Mouse (Mus musculus): ENCODE results near the gene Iqschfp.

Iqschfp gene

DNA sequence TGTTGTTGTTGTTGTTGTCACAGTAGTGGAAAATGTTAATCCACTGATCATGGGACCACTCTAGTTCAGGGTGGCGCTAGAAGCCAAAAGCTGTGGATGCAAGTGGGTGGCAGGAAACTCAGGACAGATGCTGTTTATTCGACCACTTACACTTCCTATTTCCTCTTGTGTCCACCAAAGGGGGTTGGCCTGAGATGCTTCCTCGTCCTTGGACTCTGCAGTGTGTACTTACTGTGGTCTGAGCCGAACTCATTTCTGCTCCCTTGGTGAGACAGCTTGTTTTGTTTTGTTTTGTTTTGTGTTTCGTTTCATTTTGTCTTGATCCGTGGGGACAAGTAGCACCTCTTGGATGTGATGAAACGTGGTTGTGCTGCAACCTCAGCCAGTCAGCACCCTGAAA lies 750.9 kb downstream of the Iqschfp start:
- no peak for DNase-seq (ENCODE audit: low spot score)

DNA sequence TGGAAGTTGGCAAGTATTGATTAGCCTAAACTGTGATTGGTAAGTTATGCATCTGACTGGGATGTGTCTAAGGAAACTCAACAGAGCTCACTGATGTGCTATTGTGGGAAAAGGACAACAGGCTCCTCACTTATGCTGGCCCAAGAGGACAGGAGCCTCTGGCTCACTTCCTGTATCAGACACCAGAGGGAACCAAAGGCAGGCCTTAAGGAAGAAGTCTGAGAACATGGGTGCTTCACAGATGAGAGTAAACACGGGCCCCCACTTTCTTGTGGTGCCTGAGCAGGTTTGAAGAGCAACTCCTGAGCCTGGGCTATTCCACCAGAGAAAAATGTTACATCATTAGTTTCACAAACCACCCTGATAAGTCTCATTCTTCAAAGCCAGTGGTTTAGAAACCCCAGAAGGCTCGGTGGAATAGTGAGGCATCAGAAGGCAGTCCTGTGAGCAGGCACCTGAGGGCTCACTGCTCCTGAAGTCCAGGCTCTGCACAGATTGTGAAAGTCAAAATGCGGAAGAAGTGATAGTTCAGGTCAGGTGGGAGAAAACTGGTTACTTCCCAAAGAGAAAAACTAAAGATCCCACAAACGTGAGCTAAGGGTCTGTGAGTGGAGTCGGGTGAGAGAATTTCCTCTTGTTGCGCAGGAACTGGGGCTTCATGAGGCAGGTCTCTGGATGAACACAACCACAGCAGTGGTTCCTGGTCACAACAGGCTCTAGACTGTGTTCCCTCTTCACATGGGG lies 754.5 kb downstream of the Iqschfp start:
- DNase-seq (ENCODE audit: low spot score), result no peak

DNA sequence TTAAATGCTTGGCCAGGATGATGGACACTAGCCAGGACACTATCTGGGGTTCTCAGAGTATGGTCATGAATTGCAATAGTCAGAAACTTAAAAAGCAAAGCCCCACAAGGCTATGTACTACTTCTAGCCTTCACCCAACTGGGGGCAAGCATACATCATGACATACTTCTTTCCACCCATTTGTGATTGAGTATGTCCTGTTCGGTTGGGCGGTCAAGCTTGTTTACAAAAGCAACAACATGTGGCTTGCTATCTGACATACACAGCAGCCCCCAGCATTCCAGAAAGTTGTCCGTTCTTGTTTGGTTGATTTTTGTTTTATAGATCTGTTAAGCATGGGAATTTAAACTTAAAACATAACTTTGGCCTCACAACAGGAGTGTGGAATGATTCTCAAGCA lies 755.2 kb downstream of the Iqschfp start:
- no peak for DNase-seq (ENCODE audit: low spot score)

DNA sequence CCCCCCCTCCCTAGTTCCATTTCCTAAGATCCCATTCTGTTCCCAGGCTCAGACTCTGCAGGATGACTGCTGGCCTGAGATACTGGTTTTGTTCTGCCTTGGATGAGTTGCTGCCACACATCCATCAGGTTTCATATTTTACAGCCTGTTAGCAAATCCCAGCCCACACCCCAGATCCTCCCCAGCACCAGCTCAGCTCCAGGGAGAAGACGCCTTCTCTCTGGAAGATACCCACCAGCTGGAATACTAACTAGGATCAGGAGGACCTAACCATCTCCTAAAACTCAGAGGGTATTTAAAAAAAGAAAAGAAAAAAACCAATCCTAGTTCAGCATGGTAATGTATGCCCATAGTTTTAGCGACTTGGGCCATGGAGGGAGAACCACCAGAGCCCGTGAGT lies 758.2 kb downstream of the Iqschfp start:
- no peak for DNase-seq (ENCODE audit: low spot score)

DNA sequence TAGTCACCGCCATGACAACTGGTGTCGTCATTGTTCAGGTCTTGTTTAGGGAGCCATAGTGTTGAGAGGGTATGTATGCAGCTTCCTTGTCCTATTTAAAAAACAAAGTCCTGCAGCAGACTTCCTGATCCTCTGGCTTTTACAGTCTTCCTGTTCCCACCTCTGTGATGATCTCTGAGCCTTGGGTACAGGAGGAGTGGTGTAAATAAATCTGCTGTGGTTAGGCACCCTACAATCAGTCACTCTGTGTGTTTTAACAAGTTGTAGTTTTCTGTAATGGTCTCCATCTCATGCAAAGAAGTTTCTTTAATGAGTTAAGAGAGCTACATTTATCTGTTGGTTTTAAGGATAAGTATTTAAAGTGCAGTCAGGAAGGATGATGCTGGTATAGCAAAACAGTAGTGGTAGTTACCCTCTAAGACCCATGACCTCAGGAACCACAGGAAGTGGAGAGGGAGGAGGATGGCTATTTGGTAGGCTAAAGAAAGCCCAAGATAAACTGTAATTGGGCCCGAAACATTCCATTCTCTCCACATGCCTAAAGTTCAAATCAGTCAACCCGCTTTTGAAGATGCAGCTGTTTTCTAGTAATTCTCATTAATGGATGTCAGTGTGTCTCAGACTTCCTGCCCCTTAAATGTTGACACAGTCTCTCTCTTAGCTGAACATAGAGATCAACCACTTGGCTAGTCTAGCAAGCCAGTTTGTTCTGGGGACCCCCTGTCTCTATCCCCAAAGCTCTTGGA lies 764.7 kb downstream of the Iqschfp start:
- no peak for DNase-seq (ENCODE audit: low spot score)

DNA sequence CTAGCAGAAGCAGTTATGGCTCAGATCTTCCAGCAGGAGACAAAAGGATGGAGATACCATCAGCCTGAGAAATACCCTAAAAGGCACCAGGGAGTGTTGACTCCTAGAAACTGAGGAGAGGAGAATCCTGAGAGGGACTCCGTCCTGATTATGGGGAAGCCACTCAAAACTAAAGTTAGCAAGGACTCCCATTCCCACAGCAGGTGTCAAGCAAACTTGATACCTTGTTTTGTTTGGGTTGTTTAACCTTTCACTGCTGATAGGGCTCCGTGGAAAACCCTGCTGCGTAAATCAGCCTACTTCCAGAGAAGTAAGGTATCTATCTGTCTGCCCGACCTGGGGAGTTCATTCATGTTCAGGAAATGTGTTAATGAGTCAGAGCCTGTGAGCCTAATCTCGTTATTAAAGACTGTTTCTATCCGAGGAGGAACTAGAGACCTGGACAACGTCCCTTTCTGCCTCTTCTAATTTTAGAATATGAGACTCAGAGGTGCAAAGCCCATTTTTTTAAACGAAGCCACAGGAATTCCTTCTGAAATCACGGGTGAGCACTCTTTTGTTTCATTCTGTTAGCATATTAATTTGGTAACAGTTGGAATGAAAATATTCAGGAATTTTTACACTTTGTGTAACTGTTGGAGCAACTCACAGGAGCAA lies 765.7 kb downstream of the Iqschfp start:
- no peak for DNase-seq (ENCODE audit: low spot score)

DNA sequence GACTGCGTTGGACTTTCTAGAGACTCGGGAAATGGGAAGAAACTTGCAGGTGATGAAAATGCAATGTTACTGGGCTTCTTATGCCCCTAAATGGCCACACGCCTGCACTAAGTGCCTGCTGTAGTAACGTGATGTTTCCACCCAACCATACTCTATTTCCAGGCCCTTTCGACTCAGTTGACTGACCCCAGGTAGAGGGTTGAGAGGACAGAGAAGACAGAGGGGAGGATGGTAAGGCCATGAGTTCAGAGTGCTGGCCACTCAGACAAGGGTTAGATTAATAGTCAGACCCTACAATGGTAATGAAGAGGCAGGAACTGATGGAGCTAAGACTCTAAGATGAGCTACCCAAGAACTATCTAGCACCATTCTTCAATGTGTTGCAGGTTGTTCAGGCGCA lies 768.0 kb downstream of the Iqschfp start:
- no peak for DNase-seq (ENCODE audit: low spot score)

DNA sequence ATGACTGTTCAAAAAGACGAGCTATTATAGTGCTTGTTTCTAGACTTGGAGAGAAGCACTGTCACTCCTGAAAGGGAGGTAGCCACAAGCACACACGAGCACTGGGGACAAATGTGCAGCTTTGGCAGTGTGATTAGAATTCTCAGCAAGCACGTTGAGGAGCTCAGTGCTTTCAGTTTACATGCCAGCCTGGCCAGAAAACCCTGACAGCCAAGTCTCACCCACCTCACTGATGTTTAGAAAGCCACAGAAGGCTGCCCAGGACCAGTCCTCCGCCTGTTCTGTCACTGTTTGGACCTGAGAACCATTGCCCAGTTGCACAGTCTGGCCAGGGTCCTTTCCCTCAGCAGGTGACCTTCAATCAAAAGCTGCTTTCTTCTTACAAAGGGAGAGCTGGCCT lies 768.5 kb downstream of the Iqschfp start:
- no peak for DNase-seq (ENCODE audit: low spot score)

DNA sequence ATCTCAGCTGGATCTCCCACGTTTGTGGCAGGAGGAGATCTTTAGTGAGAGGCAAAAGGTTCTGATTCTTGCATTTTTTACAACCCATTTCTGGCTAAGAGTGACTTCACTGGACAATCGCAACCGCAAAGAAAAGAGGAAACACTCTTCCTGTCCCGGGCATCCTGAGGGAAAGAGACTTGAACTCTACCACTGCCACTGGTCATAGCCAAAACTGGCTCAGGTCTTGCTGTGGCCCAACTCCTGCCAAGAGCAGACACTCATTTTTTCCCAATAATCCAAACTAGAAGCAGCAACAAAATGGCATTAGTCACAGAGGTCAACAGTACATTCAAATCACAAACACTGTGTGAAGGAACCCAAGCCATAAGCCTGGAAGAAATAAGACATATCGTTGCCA lies 770.4 kb downstream of the Iqschfp start:
- DNase-seq (ENCODE audit: low spot score), result no peak

DNA sequence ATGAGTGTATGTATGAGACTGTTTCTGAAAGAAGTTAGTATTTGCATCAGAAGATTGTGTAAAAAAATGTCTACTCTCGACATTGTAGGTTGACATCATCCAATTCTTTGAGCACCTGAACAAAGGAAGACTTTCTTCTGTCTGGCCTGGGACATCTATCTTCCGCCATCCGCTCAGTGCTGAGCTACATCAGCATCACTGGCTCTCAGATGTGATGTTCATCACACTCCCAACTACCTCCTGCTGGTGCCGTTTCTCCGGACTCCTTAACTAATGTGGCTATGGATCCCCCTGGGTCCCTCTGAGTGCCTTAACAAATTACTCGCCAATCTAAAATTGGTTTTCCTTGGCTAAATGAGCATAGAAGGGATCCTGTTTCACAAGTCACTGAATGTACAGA lies 772.3 kb downstream of the Iqschfp start:
- no peak for DNase-seq (ENCODE audit: low spot score)

DNA sequence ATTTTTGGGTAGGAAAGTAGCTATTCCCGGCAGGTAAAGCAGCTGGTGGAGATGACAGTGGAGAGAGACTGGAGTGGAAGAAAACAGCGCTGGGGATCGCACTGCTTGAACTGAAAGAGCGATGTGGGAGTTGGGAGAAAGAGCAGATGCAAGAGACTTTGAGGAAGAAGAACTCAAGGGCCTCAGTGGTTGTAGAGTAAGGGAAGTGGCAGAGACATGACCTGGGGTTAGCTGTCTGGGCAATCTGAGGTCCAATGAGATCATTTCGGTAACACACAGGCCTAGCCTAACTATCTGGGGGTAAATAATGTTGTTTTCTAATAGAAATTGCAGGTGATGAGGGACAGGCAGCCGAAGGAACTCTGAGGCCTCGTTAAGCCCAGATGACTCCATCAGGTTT lies 774.3 kb downstream of the Iqschfp start:
- no peak for DNase-seq (ENCODE audit: low spot score)

DNA sequence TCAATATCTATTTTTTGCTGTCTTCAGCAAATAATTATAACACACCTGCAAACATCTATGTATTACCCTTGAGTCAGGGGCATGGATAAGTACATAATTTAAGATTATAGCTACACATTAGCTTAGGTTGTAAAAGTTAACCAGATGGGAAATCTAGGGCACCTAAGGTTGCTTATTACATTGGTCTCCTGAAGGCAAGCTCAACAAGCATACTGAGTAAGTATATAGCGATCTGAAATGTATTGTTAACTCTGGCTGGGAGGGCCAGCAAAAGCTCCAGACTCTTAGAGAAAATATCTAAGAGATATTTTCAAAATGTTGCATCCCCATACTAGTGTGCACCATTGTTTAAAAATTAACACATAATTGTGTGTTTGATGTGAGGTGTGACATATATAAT lies 775.8 kb downstream of the Iqschfp start:
- no peak for DNase-seq (ENCODE audit: low spot score)

DNA sequence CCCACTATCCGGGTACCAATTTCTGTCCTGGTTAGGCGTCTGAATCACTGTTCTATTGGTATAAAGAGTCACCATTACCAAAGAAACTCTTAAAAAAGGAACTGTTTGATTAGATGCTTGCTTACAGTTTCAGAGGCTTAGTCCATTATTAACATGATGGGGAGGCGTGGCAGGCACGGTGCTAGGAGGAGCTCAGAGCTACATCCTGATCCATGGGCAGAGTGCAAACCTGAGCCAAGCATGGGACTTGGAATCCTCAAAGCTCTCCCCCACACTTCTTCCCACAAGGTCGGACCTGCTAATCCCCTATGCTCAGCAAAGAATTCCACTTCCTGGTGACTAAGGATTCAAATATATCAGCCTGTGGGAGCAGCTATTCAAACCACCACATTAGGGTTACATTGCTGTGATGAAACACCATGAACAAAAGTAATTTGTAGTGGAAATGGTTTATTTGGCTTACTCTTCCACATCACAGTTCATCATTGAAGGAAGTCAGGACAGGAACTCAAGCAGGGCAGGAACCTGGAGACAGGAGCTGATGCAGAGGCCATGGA lies 777.5 kb downstream of the Iqschfp start:
- DNase-seq (ENCODE audit: low spot score), result no peak

DNA sequence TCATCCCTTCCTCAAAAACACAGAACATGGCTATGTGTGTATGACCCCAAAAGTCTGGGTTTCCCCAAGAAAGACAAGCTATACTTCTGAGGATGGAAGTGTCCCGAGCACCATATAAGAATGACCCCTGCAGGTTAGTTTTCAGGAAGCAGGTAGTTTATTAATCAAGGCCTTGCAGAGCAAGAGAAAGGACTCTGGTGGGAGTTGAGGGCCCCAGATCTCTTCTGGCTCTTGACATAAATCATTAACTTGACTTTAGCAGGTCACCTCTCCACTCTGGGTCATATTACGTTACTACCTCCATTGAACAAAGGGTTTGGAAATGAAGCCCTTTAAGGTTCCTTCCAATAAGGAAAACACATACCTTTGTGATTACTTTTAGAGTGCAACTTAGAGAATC lies 782.7 kb downstream of the Iqschfp start:
- DNase-seq (ENCODE audit: low spot score), result no peak

DNA sequence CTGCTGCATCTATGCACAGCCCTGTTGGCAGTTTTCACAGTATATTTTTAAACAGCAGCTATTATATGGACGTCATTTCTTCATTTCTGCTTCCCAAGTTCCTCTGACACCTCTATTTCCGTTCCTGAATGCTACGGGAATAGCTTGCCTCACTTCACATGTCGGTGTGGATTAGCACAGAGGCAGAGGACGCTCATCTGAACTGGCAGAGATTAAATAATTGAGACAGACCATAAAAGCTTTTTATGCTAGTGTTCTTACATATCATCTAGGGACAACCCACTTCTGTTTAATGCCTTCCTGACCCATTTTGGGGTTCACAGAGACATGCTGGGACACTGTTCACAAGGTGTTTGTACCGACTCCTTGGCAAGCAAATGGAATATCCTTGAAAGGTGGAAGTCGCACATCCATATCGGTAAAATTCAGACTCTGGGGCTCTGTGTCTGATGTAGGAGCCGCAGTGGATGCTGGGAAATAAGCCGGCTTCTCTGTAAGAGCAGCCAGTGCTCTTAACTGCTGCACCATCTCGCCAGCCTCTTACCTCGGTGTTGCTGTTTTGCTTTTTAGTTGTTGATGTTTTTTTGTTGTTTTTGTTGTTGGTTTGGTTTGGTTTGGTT lies 783.3 kb downstream of the Iqschfp start:
- DNase-seq (ENCODE audit: low spot score), result no peak

Data from embryo, embryonic 10 days (tissue).